Mouse (Mus musculus): Measurements from ENCODE around the gene Grb2. TPM values are rescaled to one million over a fixed set of nuclear protein-coding genes. Genes with fewer than 3 reads are reported as not detected.

The Grb2 gene
- polyA plus RNA-seq (2012; rRNA removed), result 41.2 and 42.4 TPM in 2 replicates

DNA sequence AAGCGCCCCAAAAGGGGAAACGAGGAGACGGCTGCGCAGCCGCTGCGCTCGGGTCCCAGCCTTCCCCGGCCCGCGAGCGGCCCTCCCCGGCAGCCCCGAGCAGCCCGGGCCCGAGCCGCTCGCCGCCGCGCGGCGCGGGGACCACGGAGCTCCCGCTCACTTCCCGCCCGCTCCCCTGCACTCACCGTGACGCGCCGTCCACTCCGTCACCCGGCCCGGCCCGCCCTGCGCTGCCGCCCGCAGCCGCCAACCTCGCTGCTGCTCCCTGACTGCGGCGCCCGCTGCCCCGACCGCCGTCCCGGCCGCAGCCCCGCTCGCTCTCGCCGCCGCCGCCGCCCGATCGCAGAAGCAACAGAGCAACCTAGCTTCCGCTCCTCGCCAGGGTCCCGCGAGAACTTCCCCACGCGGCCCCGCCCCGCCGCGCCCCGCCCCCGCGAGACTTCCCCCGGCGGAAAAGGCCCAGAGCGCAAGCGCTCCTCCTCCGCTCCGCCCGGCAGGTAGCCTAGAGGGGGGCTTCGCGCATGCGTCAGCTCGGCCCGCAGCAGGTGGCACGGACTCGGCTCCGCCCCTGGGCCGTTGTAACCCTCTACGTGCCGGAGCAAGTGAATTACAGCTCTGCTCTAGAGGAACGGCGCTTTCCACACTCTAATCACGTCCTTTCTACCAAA lies at the start of gene Grb2:
Gene Grb2, minus strand, starts transcription at position 389 of the 668 bp plus-strand sequence.
- no peak for DNase-seq (ENCODE audit: low read depth)

DNA sequence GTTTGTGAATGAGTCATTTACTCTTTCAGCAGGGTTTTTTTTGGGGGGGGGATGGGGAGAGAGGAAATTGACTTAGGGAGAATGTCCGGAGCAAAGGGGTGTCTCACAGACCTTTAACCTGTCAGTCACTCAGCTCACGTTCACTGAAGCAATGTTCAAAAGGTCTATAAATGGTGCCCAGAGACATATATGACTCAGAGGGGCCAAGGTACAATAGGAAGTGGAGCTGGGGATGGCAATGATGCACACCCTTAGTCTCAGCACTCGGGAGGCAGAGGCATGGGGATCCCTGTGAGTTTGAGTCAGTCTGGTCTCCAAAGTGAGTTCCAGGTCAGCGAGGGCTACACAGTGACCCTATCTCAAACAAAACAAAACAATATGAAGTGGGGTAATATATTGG lies 45.1 kb upstream of the Grb2 start:
- DNase-seq (ENCODE audit: low read depth), result no peak

DNA sequence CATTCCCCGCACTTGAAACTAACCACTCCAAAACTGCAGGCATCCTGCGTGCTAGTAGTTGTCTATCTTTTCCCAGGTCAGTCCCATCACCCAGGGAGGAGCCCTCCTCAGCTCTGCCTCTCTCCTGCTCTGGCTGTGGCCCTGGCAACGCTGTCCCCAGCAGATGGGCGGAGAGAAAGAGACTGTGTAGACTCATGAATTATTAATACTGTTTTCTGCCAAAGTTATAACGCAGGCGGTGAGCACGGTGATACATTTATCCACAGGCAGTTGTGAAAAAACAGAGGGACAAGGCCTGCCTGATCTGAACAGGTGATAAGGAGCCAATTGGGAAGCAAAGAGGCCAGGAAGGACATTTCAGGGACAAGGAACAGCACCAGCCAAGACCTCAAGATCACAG lies 44.3 kb upstream of the Grb2 start:
- no peak for DNase-seq (ENCODE audit: low read depth)

DNA sequence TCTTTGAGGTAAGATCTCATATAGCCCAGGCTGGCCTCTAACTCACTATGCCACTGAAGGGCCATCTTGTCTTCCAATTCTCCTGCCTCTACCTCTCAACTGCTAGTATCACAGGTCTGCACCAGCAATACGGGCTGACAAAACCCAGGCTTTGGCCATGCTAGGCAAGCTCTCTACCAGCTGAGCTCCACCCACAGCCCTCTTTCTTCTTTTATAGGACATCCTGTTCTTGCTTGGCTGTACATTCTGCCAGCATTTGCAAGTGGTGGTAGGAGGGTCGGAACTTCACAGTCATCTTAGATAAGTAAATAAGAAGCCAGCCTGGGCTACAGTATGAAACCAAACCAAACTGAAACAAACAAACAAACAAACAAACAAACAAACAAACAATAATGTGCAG lies 43.3 kb upstream of the Grb2 start:
- DNase-seq (ENCODE audit: low read depth), result no peak

DNA sequence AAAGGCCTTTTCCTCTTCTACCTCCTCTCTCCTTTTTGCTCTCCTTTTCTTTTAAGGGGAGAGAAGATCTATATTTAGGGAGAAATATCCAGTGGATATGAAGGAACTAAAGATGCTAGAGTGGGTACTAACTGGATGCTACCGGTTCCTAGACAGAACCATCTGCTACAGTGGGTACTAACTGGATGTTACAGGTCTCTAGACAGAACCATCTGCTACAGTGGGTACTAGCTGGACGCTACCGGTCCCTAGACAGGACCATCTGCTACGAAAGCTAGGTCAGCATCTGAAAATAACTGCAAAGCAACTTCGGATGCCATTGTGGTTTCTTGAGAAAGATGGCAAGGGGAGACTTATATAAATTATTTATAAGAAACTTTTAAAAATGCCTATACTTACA lies 41.4 kb upstream of the Grb2 start:
- DNase-seq (ENCODE audit: low read depth), result no peak

DNA sequence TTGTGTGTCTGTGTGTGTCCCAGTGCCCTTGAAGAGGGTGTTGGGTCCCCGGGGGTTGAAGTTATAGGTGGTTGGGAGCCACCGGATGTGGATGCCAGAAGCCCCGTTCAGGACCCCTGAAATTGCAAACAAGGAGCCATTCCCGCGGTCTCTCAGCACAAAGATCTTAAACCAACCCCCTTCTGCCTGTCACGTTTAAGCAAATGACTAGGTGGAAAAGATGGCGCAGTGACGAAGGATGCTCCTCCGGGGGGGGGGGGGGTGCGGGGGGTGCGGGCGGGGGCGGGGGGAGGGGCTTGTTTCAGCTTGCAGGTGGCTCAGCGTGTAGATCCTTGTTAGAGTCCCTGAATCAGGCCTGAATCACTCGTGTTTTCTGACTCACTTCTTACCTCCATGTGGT lies 39.0 kb upstream of the Grb2 start:
- DNase-seq (ENCODE audit: low read depth), result no peak

DNA sequence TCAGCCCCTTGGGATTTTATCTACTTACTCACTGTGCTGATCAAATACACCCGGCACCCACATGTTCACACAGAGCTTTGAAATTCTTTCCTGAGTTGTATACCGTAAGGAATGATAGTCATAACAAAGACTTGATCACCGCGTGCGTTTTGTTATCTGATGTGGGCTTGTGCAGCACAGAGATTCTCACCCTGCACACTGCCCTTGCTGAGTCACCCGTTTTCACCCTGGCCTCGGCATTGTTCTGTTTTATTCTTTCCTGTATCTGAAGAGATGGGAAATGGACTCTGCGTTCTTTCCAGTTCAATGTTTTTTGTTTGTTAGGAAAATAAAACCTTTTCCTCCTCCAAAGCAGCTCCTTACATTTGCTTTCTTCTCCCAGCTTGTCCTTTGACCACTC lies 38.4 kb upstream of the Grb2 start:
- DNase-seq (ENCODE audit: low read depth), result no peak

DNA sequence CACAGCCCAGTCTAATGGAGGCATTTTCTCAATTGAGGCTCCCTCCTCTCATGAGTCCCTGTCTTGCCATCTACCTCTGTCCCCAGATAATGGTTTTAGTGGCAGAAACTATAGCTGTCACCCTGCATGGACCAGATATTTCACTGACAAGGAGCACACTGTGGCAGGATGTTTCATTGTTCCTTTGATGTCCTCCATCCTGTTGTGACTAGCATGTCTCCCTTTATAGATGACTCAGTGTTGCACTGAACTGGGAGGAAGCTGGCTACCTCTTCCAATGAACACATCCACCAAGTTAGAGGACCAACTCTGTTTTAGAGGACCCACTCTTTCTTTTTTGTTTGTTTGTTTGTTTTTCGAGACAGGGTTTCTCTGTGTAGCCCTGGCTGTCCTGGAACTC lies 37.7 kb upstream of the Grb2 start:
- no peak for DNase-seq (ENCODE audit: low read depth)

DNA sequence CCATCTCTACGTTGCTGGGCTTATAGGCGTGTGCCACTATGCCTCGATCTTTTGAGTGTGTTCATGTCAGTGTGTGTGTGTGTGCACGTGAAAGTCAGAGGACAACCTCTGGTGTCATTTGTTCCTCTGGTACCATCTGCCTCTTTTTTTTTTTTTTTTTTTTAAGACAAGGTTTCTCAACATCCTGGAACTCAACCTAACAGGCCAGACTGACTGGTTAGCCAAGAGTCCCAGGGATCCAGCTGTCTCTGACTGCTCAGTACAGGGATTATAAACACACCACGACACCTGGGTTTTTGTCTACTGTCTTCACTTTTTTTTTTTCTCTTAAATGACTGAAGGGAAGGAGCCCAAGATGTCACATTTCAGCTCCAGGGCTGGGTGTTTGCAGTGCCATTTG lies 36.0 kb upstream of the Grb2 start:
- no peak for DNase-seq (ENCODE audit: low read depth)

DNA sequence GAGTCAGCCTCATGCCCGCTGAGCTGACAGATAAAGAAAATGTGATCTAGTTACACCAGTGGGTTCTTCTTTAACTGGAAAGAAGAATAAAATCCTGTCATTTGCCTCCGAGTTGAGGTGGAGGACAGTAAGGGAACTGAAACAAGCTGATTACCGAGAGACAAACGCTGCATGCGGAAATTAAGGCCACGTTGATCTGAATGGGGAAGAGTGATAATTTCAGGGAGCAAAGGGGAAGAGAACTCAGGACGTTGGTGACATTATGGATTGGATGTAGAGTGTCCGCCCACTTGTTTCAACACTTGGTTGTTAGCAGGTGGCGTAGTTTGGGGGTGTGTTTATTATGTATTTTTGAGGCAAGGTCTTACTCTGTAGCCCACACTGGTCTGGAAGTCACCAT lies 34.5 kb upstream of the Grb2 start:
- no peak for DNase-seq (ENCODE audit: low read depth)

DNA sequence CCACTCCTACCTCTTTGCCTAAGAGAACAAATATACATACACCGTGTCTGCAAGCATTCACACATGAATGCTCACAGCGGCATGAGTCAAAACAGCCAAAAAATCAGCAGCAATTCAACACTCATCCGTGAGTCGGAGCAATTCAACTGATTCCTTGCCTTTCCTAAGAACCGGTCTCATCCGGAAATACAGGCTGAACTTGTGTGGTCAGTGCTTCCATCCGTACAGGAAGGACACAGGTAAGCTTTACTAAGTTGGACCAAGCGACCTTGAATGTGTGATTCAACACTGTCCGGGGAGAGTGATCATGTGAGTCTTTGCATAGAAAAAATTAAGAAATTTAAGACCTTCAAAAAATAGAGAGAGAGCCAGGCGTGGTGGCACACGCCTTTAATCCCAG lies 32.7 kb upstream of the Grb2 start:
- DNase-seq (ENCODE audit: low read depth), result peak; percentile 70

DNA sequence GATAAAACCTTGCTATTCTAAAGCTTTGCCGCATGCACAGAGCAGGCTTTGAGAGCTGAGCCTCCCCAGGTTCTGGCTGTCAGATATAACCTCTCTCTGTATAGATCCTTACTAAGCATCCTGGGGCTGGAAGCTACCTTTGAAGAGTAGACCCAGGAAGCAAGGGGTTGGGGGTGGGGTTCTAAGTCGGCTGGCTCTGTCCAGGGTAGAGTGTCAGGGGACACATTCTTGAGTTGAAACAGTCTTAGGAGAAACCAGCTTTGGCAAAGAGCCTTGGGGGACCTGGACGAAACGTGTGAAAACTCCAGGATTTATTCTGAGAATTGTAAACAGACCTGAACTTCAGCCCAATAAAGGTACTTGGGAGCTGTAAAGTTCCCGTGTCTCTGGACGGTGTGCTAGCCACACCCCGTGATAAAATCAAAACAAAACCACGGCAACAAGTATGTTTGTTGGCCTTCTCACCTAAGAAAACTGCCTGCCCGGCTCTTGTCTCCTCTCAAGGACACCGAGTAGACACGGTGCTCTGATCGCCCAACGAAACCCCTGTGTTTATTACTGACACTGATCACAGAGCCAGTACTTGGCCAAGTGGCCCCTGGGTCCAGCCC lies 30.0 kb upstream of the Grb2 start:
- DNase-seq (ENCODE audit: low read depth), result no peak

DNA sequence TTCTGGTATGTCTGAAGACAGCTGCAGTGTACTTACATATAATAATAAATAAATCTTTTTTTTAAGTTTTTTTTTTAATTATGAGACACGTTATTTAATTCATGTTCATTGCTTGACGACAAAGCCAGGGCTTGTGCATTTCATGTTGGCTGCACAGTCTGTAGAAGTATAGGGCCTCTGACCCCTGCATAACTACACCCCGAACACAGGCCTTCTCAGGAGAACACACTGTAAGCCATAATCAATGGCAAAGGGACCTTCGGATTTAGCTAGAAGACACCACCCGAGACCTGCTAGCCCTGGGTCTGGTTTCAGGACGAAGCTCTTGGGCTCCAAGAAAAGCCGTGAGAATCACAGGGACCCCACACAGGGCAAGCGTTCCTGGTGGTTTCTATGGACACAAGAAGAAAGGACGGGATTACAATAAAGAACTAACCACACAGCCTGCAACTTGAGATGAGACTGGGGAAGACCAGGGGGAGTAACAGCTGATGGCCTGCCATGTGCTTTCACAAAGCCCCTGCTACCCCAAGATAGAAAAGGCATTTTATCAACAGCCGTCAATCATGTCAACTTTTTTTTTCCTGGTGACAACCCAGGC lies 29.3 kb upstream of the Grb2 start:
- no peak for DNase-seq (ENCODE audit: low read depth)

DNA sequence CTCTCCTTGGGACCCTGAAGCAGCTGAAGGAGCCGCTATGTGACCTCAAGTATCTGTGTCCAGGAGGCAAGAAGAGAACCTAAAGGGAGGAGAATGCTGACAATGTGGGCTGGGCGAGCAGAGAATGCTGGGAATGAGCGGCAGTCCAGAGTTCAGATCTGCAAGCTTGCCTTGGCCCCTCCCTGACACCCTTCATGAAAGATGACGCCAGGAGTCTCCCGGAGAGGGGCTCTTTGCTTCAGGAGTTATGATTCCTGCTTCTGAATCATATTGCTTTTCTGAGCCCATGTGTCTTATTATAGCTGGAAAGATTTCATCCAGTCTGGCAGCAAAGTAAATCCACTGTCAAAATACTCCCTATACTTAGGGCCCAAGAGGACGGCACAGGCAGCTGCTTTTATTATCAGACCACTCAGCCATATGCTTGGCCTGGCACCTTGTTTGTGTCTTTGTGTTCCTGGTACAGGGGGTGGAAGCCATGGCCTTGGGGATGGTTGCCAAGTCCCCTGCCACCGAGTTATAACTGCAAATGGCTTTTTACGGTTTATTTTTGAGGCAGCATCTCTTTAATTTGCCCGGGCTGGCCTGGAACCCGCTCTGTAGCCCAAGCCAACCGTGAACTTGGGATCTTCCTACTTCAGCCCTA lies 25.8 kb upstream of the Grb2 start:
- DNase-seq (ENCODE audit: low read depth), result no peak

DNA sequence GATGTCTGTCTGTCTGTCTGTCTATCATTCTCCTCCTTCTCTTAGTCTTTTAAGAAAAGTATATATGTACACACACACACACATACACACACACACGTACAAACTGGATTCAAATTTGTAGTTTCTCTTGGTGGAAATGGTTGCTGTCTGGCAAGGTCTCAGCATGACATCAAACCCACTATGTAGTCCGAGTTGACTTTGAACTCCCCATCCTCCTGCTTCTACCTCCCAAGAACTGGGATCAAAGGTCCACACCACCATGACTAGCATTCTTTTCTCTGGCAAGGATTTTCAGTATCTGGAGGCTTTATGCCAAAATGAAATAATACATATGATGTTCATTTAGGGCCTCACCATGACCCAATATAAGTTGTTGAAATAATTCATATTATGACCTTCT lies 14.8 kb upstream of the Grb2 start:
- no peak for DNase-seq (ENCODE audit: low read depth)

DNA sequence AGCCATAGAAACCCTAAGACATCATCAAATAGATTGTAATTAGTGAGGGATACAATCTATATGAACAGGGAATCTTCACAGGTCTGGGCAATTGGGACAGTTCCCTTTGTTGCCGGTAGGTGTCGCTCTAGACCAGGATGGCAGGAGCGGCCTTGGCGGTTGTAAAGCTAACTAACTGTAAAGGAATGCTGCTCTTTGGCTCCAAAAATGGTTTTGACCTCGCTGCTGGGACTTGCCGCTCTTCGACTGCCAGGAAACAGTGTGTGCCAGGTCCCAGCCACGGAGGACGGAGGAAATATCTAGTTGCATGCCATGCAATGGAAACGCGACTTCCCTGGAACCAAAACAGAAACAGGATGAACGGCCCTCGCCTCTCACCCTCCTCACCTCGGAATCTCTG lies 14.2 kb upstream of the Grb2 start:
- DNase-seq (ENCODE audit: low read depth), result no peak

DNA sequence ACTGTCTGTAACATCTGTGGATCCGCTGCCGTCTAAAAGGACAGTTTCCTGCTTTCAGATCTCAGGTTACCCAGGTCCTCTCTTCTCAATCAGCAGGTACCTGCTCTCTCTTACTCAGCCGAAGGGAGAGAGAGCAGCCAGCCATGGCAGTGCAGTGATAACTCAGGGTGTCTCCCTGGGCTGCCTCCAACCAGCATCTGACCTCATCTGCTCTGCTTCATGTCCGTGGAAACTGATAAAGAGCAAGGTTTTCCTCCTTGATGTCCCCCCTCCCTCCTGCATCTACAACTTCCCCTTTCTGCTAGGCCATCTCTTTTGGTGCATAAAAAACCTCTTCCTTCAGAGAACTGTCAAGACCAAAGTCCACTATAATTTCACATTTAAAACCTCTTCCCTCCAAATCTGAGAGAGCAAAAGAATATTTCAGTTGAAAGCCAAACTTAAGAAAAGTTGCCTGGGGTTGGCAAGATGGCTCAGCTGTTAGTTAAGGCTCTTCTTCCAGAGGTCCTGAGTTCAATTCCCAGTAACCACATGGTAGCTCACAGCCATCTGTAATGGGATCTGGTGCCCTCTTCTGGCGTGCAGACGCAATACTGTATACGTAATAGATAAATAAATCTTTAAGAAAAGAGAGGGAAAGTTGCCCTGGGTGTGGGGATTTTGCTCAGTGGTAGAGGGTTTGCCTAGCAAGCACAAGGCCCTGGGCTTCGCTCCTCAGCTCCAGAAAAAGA lies 9.4 kb upstream of the Grb2 start:
- no peak for DNase-seq (ENCODE audit: low read depth)

DNA sequence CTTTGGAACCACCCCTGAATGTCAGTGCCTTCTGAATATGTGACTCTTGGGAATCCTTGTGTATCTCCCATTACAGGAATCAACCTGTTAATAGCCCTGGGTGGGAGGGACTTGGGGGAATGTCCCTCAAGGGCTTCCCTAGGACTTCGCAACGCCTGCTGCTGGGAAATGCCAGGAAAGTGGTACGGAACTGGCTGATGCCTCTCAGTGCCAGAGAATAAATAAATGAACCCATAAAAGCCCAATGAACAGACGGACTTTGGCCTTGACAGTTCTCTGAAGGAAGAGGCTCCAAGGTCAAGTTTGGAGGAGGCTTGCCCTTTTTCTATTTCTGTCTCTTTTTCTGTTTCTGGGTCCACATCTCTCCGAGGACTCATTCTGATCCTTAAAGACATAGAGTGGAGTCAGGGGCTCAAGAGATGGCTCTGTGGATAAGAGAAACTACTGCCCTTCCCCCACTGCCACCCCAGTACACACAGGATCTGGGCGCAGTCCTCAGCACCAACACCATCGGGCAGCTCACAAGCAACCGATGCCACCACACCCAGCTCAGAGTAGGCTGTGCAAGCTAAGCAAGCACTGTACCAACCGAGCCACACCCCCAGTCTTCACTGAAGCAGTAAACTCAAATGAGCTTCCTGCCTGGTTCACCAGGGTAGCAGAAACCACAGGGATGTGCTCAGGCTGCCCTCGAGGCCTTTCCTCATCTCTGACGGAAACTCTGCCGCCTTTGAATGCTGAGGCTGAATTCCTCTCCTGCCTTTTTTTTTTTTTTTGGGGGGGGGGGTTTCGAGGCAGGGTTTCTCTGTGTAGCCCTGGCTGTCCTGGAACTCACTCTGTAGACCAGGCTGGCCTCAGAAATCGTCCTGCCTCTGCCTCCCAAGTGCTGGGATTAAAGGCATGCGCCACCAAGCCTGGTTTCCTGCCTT lies 8.3 kb upstream of the Grb2 start:
- DNase-seq (ENCODE audit: low read depth), result no peak

DNA sequence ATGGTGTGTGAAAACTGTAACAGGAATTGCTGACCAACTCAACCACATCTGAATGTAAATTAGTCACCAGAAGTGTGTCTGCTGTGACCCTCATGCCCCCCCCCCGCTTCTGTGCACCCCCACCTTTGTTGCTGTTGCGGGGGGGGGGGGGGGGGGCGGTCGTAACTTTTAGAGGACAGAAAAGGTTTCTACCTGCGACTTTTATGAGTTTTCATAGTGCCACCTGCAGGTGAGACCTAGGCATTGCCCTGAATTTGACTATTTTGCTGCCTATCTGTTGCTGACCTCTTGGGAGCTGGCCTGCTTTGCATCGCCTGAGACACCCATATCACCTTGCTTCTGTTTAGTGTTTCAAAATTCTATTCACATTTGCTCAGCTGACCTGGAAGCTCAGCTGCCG lies 6.1 kb upstream of the Grb2 start:
- DNase-seq (ENCODE audit: low read depth), result no peak

DNA sequence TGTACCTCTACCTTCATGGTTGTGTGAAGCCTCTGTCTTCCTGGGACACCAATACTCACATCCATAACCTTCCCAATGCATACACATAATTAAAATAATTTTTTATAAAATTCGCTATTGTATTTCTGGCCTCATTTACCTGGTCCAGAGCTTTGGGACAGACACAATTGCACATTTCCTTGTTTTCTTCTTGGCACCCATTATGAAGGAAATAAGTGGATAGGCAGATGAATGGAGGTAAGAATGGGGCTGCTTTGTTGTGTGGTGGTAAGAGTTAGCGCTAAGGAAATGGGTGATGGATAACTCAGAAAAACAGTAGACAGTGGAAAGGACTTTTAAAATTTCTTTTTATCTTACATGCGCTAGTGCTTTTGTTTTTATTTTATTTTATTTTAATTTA lies 5.0 kb upstream of the Grb2 start:
- no peak for DNase-seq (ENCODE audit: low read depth)

DNA sequence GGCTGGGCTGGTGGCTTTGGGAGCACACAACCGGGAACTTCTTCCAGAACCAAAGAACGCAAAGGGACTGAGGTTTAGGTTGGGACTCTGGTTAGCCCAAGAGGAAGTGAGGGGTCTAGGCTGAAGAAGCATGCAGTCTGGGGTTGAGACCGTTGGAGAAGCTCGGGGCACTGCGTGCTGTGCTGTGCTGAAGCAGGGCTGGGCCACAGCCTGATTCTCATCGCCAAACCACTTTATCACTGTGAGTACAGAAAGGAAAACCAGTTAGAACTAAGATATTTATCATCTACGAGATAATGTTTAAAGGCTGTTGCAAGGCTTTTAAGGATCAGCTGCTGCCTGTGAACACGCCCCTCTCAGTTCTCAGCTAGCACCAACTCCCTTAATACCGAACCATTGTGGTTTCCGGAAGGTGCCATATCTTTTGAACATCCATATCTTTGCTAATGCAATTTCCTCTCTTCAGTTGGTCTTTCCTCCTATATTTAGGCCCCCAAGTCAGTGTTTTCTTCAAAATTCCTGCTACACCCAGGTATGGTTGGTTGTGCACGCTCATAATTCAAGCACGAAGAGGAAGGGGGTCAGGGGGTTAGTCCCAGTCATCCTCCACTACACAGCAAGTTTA lies 4.4 kb upstream of the Grb2 start:
- no peak for DNase-seq (ENCODE audit: low read depth)

Measured in gonadal fat pad, adult 2 months (tissue).